Mouse (Mus musculus): ENCODE data around the gene Prom2. TPM values are rescaled to one million over a fixed set of nuclear protein-coding genes. Genes with fewer than 3 reads are reported as not detected.

Gene Prom2
- polyA plus RNA-seq, 1 experiment from 2014 or later: 11.4 TPM

DNA sequence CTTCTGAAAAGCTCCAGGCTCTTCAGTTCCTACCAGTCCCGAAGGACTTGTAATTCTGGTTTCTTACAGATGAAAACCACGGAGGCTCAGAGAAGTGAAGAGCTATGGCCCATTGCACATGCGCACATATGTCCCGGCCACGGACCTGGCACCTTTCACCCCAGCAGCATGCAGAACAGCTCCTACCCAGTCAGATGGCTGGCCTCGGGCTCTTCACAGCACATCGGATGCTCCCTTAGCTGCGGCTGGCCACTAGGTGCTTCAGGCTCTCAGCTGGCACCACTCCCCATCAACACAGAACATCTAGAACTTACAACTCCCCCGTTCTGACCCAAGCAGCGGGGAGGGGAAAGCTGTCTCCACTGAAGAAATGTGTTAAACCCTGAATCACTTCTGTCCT lies 61.5 kb downstream of the Prom2 start:
- H3K27ac ChIP-seq: no peak overlapping the region
- H3K9me3 ChIP-seq: no peaks in the 10 kb centered on the region
- peaks cover 23% of the 10 kb centered on the region for H3K4me1 ChIP-seq
- peaks cover 52% of the 10 kb centered on the region for H3K27me3 ChIP-seq (replicated peaks)
- H3K36me3 ChIP-seq: no peaks in the 10 kb centered on the region
- no peak overlapping the region for H3K9ac ChIP-seq
- no peak overlapping the region for H3K4me2 ChIP-seq
- ATAC-seq (ENCODE audit: insufficient read depth, low FRiP score, low read depth): no peak
- 67% methylated on average over 10 of the region's 10 CpGs for WGBS
- no peak overlapping the region for H3K4me3 ChIP-seq (replicated peaks)

DNA sequence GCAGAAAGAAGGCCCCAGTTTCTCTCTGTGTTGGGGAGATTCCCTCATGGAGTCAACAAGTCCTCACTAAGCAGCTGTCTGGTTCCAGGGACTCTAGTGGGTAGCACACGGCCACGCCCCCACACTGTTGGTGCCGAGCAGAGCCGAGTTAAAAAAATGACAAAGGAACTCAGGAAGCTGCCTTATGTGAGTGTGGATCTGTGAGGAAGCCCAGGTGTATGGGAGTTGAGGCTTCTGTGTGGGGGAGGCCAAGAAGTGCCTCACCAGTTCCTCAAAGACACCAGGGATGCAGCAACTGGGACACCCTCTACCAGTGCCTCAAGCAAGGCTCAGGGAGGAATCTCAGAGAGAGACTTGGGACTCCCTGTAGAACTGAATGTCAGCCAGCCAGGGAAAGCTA lies 62.1 kb downstream of the Prom2 start:
- WGBS: 63% methylated on average over 4 of the region's 4 CpGs

More for the DNA sequence above, 62.1 kb downstream of the Prom2 start:
- H3K27me3 ChIP-seq (replicated peaks): peaks cover 49% of the 10 kb centered on the region
- H3K4me1 ChIP-seq: peaks cover 18% of the 10 kb centered on the region
- no peaks in the 10 kb centered on the region for H3K9me3 ChIP-seq
- ATAC-seq (ENCODE audit: insufficient read depth, low FRiP score, low read depth): no peak
- H3K4me3 ChIP-seq (replicated peaks): no peak overlapping the region
- H3K36me3 ChIP-seq: no peaks in the 10 kb centered on the region
- H3K9ac ChIP-seq: no peak overlapping the region
- H3K27ac ChIP-seq: no peak overlapping the region
- no peak overlapping the region for H3K4me2 ChIP-seq

Other genes starting within 250 kb of the Prom2 start
- 4.5 and 6.4 TPM in 2 replicates for gene Dusp2, start 205.3 kb downstream of the Prom2 start, polyA plus RNA-seq (2015; fragmentation: Nextera tagmentation; extraction: Ambion mirVana)
- gene Astl, start 202.8 kb downstream of the Prom2 start, polyA plus RNA-seq (2015; fragmentation: Nextera tagmentation; extraction: Ambion mirVana): not detected in 2 replicates
- 2.6 and 3.2 TPM in 2 replicates for gene Adra2b, start 178.3 kb downstream of the Prom2 start, polyA plus RNA-seq (2015; fragmentation: Nextera tagmentation; extraction: Ambion mirVana)
- 0.15 and 0.30 TPM in 2 replicates for gene Gpat2, start 116.3 kb downstream of the Prom2 start, polyA plus RNA-seq (2015; fragmentation: Nextera tagmentation; extraction: Ambion mirVana)
- 24.6 and 25.2 TPM in 2 replicates for gene Fahd2a, start 96.9 kb downstream of the Prom2 start, polyA plus RNA-seq (2015; fragmentation: Nextera tagmentation; extraction: Ambion mirVana)
- 2.5 and 3.0 TPM in 2 replicates for gene Kcnip3, start 19.4 kb downstream of the Prom2 start, polyA plus RNA-seq (2015; fragmentation: Nextera tagmentation; extraction: Ambion mirVana)
- 4.0 and 4.3 TPM in 2 replicates for gene Zfp661, start 45.6 kb upstream of the Prom2 start, polyA plus RNA-seq (2015; fragmentation: Nextera tagmentation; extraction: Ambion mirVana)
- 127 and 136 TPM in 2 replicates for gene Mrps5, start 45.8 kb upstream of the Prom2 start, polyA plus RNA-seq (2015; fragmentation: Nextera tagmentation; extraction: Ambion mirVana)
- gene Mal, start 115.2 kb upstream of the Prom2 start, polyA plus RNA-seq (2015; fragmentation: Nextera tagmentation; extraction: Ambion mirVana): 26.4 and 62.1 TPM in 2 replicates
- gene Mall, start 188.5 kb upstream of the Prom2 start, polyA plus RNA-seq (2015; fragmentation: Nextera tagmentation; extraction: Ambion mirVana): 19.2 and 24.9 TPM in 2 replicates
- gene Nphp1, start 247.4 kb upstream of the Prom2 start, polyA plus RNA-seq (2015; fragmentation: Nextera tagmentation; extraction: Ambion mirVana): 24.9 and 25.0 TPM in 2 replicates

Data from stomach, embryonic 15.5 days (tissue).